In the genomic region with DNA sequence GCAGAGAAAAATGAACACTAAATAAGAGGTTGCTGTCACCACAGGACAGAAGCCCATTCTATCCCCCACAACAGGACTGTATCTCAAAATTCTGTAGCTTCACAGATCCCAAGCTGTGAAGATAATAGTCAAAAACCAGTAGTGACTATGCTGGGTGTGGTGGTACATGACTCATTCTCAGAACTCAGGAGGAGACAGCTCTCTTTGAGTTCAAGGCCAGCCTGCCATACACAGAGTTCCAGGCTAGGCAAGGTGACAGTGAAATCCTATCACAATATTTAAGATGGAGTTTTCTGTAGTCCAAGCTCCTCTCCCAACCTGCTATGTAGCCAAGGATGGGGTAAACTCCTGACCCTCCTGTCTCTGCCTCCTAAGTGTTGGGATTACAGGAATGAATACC, we compare ENCODE assay signal across 21 mouse cellular contexts.
"Had no signal": no experiment of that assay in that cellular context is flagged by ENCODE, and none has a peak within 500 bp of the region (broad histone marks: within the 10 kb centered on the region; RNA-seq: fewer than 3 reads in every experiment).

No protein-coding gene starts in this region.

- H3K9ac ChIP-seq: limb, embryonic 12.5 days; limb, embryonic 15.5 days; liver, embryonic 12.5 days; liver, embryonic 15.5 days; neural tube, embryonic 12.5 days; neural tube, embryonic 15.5 days had no signal

- H3K4me2 ChIP-seq: limb, embryonic 12.5 days; limb, embryonic 15.5 days; liver, embryonic 12.5 days; liver, embryonic 15.5 days; midbrain, embryonic 11.5 days; neural tube, embryonic 12.5 days; neural tube, embryonic 15.5 days had no signal

- H3K27me3 ChIP-seq: limb, embryonic 12.5 days; limb, embryonic 15.5 days; liver, embryonic 12.5 days; neural tube, embryonic 12.5 days; neural tube, embryonic 15.5 days had no signal

- H3K9me3 ChIP-seq: limb, embryonic 12.5 days; limb, embryonic 15.5 days; liver, embryonic 12.5 days; liver, embryonic 15.5 days; neural tube, embryonic 12.5 days; neural tube, embryonic 15.5 days had no signal

- H3K4me3 ChIP-seq: limb, embryonic 12.5 days; limb, embryonic 15.5 days; liver, embryonic 12.5 days; liver, embryonic 15.5 days; neural tube, embryonic 12.5 days; neural tube, embryonic 15.5 days had no signal

- H3K27ac ChIP-seq: limb, embryonic 12.5 days; limb, embryonic 15.5 days; liver, embryonic 12.5 days; liver, embryonic 15.5 days; neural tube, embryonic 12.5 days; neural tube, embryonic 15.5 days; stomach, postnatal 0 days had no signal

- DNase-seq: kidney, postnatal 14 days; kidney, postnatal 4 days; left cerebral cortex, postnatal 4 days; lung, adult 2 months; lung, postnatal 14 days; lung, postnatal 4 days; midbrain, embryonic 14.5 days; right cerebral cortex, adult 18-20 months; right cerebral cortex, postnatal 14 days; right cerebral cortex, postnatal 4 days; thymus, adult 2 months; thymus, postnatal 14 days; thymus, postnatal 4 days had no signal

- ATAC-seq: liver, embryonic 12.5 days had no signal
